Mouse (Mus musculus) midbrain, embryonic 15.5 days (tissue): ENCODE data around the gene Prr5. TPM values are rescaled to one million over a fixed set of nuclear protein-coding genes. Genes with fewer than 3 reads are reported as not detected.

ENCODE experiments used
- ATAC-seq: fragments of 200-750 bp; cut with Nextera tagmentation; replicated peaks from 2 replicates; pipeline ENCODE4 v1.8.0; 2017; ENCODE audit warnings: moderate TSS enrichment
- H3K27ac ChIP-seq: fragments of 300-500 bp; sonication (generic); 2 replicates; pipeline ENCODE4 v1.5.1; 2015; ENCODE audit warnings: mild to moderate bottlenecking, inconsistent platforms
- H3K27me3 ChIP-seq: fragments of 300-500 bp; sonication (generic); replicated peaks from 2 replicates; pipeline ENCODE4 v1.6.1; 2015; ENCODE audit warnings: inconsistent platforms
- H3K36me3 ChIP-seq: fragments of 300-500 bp; sonication (generic); replicated peaks from 2 replicates; pipeline ENCODE4 v1.6.1; 2015; ENCODE audit warnings: inconsistent platforms
- H3K4me1 ChIP-seq: fragments of 300-500 bp; sonication (generic); 2 replicates; pipeline ENCODE4 v1.6.1; 2015; ENCODE audit warnings: inconsistent platforms
- H3K4me2 ChIP-seq: fragments of 300-500 bp; sonication (generic); 2 replicates; pipeline ENCODE4 v1.6.1; 2015; ENCODE audit warnings: inconsistent platforms, mild to moderate bottlenecking, moderate library complexity
- H3K4me3 ChIP-seq: fragments of 300-500 bp; sonication (generic); 2 replicates; pipeline ENCODE4 v1.5.1; 2015; ENCODE audit warnings: mild to moderate bottlenecking, inconsistent platforms
- H3K9ac ChIP-seq: fragments of 300-500 bp; sonication (generic); 2 replicates; pipeline ENCODE4 v1.6.1; 2015; ENCODE audit warnings: mild to moderate bottlenecking, inconsistent platforms
- H3K9me3 ChIP-seq: fragments of 300-500 bp; sonication (generic); 2 replicates; pipeline ENCODE4 v1.6.1; 2016; ENCODE audit warnings: inconsistent platforms
- WGBS: fragments of 180-500 bp; shearing (Covaris S2); methylation state at CpG from one replicate; pipeline ENCODE4 v1.1.7; 2015; ENCODE audit warnings: mixed read lengths; 5-methylcytosine and 5-hydroxymethylcytosine counted together
- polyA plus RNA-seq: library from polyadenylated mRNA; unstranded; fragments of >200 nt; fragmentation: Nextera tagmentation; extraction: Ambion mirVana; gene quantifications from 2 replicates; pipeline ENCODE4 v1.2.1, GENCODE M21; 2015

Prr5 gene
- polyA plus RNA-seq, 1 experiment from 2014 or later: 27.7 TPM

DNA sequence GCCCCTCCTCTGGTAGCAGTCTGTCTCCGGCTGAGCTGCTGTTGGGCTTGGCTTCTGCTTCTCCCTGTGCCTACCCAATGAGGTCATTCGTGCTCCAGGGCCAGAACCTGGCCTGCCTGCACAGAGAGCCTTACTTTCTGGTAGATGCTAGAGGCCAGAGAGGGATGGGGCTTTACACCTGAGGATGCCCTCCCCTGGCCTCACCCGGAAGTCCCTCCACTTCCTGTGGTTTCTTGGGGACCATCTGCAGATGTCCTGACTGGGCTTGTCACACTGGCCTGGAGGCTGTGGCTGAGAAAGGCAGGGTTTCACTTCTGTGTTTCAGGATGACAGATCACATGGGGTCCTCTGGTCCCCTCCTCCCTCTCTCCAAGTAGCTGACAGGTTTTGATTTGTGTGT is 16.0 kb downstream of the Prr5 start:
- H3K9me3 ChIP-seq: no peaks in the 10 kb centered on the region
- no peak for ATAC-seq
- H3K4me3 ChIP-seq: no peak overlapping the region
- no peak overlapping the region for H3K9ac ChIP-seq
- no peak overlapping the region for H3K27ac ChIP-seq
- peaks cover 12% of the 10 kb centered on the region for H3K4me1 ChIP-seq
- H3K27me3 ChIP-seq: peaks cover 20% of the 10 kb centered on the region
- WGBS: 72% methylated on average over 3 of the region's 3 CpGs
- no peak overlapping the region for H3K4me2 ChIP-seq
- peaks cover 4% of the 10 kb centered on the region; the same call in 1 of the 2 replicates for H3K36me3 ChIP-seq

- no peak overlapping the region for H3K4me2 ChIP-seq
- 0 out of 2 replicates have a peak, but pooled peaks cover under 1% of the 10 kb centered on the region for H3K27me3 ChIP-seq
- no peak overlapping the region for H3K27ac ChIP-seq
- H3K4me3 ChIP-seq: no peak overlapping the region
- ATAC-seq: no peak
- no peaks in the 10 kb centered on the region for H3K9me3 ChIP-seq
- peaks cover 4% of the 10 kb centered on the region; the same call in 1 of the 2 replicates for H3K36me3 ChIP-seq
- 83% methylated on average over 14 of the region's 14 CpGs for WGBS
- no peak overlapping the region for H3K9ac ChIP-seq
- no peaks in the 10 kb centered on the region for H3K4me1 ChIP-seq
Observed at GRCm38 (mm10) chr15:84687904-84688303, 18.5 kb downstream of the Prr5 start.

DNA sequence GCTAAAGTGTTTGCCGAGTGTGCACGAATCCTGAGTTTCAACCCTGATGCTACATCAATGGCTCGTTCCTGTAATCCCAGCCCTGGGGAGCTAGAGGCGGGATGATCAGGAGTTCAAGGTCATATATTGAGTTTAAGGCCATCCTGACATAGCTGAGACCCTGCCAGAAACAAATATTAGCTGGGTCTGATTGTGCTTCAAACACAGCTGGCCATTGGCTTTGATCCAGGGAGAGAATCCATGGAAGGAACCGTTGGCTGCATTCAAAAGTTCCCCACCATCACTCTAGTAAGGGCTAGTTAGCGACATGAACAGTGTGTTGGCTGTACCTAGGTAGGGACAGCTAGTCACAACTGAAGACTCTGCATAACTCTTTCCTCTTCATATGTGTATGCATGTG is 19.9 kb downstream of the Prr5 start:
- Histone ChIP-seq H3K9me3 (no peaks in the 10 kb centered on the region), H3K36me3 (peaks cover 10% of the 10 kb centered on the region; the same call in 1 of the 2 replicates), H3K4me2 (no peak overlapping the region), H3K4me1 (no peaks in the 10 kb centered on the region), H3K4me3 (no peak overlapping the region), H3K27me3 (no peaks in the 10 kb centered on the region), H3K9ac (no peak overlapping the region), H3K27ac (no peak overlapping the region)
- no peak for ATAC-seq
- WGBS: 82% methylated on average over 6 of the region's 6 CpGs

DNA sequence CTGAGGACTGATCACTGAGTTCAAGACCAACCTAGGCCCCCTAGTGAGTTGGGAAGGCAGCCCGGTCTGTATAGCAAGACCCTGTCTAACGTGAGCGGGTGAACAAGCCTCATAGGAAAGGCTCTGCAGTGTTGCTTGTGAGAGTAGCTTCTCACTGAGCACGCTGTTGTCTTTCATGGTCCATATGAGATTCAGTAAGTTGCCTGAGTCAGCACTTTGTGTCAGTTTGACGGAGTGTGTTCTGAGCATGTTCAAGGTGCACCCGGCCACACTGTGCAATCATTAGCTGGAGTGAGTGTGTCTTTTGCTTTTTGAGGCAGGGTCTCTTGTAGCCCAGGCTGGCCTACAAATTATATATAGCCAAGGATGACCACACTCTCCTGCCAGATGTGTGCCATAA is 22.1 kb downstream of the Prr5 start:
- Histone ChIP-seq H3K9ac (no peak overlapping the region), H3K4me3 (no peak overlapping the region), H3K27ac (no peak overlapping the region), H3K4me1 (no peaks in the 10 kb centered on the region), H3K36me3 (peaks cover 10% of the 10 kb centered on the region; the same call in 1 of the 2 replicates), H3K27me3 (no peaks in the 10 kb centered on the region), H3K4me2 (no peak overlapping the region), H3K9me3 (no peaks in the 10 kb centered on the region)
- ATAC-seq: no peak
- 92% methylated on average over 6 of the region's 6 CpGs for WGBS

- Histone ChIP-seq H3K4me3 (no peak overlapping the region), H3K27ac (no peak overlapping the region), H3K36me3 (peaks cover 10% of the 10 kb centered on the region; the same call in 1 of the 2 replicates), H3K4me2 (no peak overlapping the region), H3K9ac (no peak overlapping the region), H3K9me3 (no peaks in the 10 kb centered on the region), H3K27me3 (no peaks in the 10 kb centered on the region), H3K4me1 (no peaks in the 10 kb centered on the region)
- WGBS: 95% methylated on average over 7 of the region's 7 CpGs
- no peak for ATAC-seq
Observed at GRCm38 (mm10) chr15:84692645-84693044, 23.2 kb downstream of the Prr5 start.

GRCm38 (mm10) chr15:84696021-84696420 is 26.6 kb downstream of the Prr5 start:
- no peak overlapping the region for H3K9ac ChIP-seq
- H3K4me1 ChIP-seq: no peaks in the 10 kb centered on the region; the same call in 1 of the 2 replicates
- peaks cover 6% of the 10 kb centered on the region; the same call in 1 of the 2 replicates for H3K36me3 ChIP-seq
- no peak for ATAC-seq
- no peaks in the 10 kb centered on the region for H3K27me3 ChIP-seq
- H3K9me3 ChIP-seq: no peaks in the 10 kb centered on the region
- no peak overlapping the region for H3K27ac ChIP-seq
- WGBS: 73% methylated on average over 4 of the region's 4 CpGs
- no peak overlapping the region for H3K4me3 ChIP-seq
- H3K4me2 ChIP-seq: no peak overlapping the region

- no peak for ATAC-seq
- Histone ChIP-seq H3K9me3 (no peaks in the 10 kb centered on the region), H3K27ac (no peak overlapping the region), H3K4me3 (no peak overlapping the region), H3K27me3 (no peaks in the 10 kb centered on the region), H3K36me3 (peaks cover 6% of the 10 kb centered on the region; the same call in 1 of the 2 replicates), H3K4me2 (no peak overlapping the region), H3K4me1 (no peaks in the 10 kb centered on the region; the same call in 1 of the 2 replicates), H3K9ac (no peak overlapping the region)
- 82% methylated on average over 11 of the region's 11 CpGs for WGBS
Observed at GRCm38 (mm10) chr15:84697611-84698011, 28.2 kb downstream of the Prr5 start.

DNA sequence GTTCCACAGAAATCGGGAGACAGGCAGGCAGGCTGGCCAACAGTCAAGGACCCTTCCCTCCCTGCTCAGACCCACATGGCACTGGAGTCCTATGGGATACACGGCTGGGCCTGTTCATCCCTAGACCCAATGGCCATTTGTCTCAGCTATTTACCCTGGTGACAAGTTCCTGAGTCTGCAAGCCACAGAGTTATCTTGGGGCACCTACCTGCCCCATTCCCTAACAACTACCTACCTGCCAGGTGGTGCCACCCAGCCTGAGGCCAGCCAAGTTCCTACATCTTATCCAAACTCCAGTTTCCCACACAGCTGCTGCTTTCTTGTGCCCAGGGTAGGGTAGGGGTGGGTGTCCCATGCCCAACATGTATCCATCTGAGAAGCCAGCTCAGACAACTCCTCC is 28.8 kb downstream of the Prr5 start:
- Histone ChIP-seq H3K4me3 (no peak overlapping the region), H3K27ac (no peak overlapping the region), H3K4me1 (no peaks in the 10 kb centered on the region; the same call in 1 of the 2 replicates), H3K4me2 (no peak overlapping the region), H3K27me3 (no peaks in the 10 kb centered on the region), H3K9ac (no peak overlapping the region), H3K9me3 (no peaks in the 10 kb centered on the region), H3K36me3 (peaks cover 6% of the 10 kb centered on the region; the same call in 1 of the 2 replicates)
- WGBS: 84% methylated on average over 2 of the region's 2 CpGs
- ATAC-seq: no peak

DNA sequence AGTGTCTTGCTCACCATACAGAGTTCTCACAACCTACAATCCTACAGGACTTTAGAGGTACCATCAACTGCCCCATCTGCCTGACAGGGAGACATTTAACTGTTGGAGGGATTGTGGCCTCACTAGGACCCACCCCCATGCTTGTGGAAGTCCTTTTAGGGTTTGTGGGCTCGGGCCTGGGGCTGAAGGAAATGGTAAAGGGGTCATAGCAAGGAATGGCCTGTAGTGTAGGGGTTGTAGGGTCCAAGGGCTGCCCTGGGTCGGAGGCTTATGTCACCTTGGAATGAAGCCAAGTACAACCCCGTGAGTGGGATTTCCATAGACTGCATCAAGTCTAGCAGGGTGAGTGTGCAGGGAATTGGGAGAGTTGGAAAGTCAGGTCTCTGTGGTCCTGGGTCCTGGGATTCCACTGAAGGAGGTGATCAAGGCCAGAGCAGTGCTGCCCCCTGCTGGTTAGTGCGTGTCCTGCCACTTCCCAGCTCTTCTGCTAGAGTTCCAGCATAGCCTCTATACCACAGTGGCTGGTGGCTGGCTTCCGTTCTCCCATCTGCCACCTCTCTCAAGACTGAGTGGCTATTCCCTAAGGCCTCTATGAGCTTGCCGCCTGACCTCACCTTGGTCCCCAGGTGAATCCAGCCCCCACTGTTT is 30.9 kb downstream of the Prr5 start:
- H3K9me3 ChIP-seq: no peaks in the 10 kb centered on the region
- no peak for ATAC-seq
- no peak overlapping the region for H3K27ac ChIP-seq
- no peaks in the 10 kb centered on the region; the same call in 1 of the 2 replicates for H3K4me1 ChIP-seq
- no peak overlapping the region for H3K4me2 ChIP-seq
- no peaks in the 10 kb centered on the region for H3K27me3 ChIP-seq
- no peak overlapping the region for H3K9ac ChIP-seq
- 47% methylated on average over 6 of the region's 6 CpGs for WGBS
- H3K36me3 ChIP-seq: no peaks in the 10 kb centered on the region
- no peak overlapping the region for H3K4me3 ChIP-seq

DNA sequence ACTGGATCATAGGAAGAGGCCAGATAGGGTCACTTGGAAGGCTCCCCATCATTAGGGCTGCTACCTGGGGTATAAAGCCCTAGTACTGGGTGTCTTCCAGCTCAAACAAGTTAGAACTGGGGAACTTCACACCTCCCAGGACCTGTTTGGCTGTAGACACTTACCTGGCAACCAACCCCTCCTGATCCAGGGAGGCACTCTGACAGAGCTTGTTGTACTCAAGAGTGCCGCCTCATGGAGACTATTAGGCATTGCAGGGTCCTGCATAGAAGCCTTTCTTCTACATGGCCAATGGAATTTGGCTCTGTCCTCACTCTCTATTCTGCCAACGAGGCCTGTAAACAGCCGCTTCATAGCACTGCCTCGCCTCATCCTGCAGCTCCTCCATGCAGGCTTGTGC is 32.5 kb downstream of the Prr5 start:
- H3K9ac ChIP-seq: no peak overlapping the region
- H3K36me3 ChIP-seq: no peaks in the 10 kb centered on the region
- WGBS: 23% methylated on average over 4 of the region's 4 CpGs
- ATAC-seq: no peak
- no peaks in the 10 kb centered on the region for H3K27me3 ChIP-seq
- no peaks in the 10 kb centered on the region; the same call in 1 of the 2 replicates for H3K4me1 ChIP-seq
- H3K27ac ChIP-seq: no peak overlapping the region
- no peaks in the 10 kb centered on the region for H3K9me3 ChIP-seq
- no peak overlapping the region for H3K4me3 ChIP-seq
- no peak overlapping the region for H3K4me2 ChIP-seq

DNA sequence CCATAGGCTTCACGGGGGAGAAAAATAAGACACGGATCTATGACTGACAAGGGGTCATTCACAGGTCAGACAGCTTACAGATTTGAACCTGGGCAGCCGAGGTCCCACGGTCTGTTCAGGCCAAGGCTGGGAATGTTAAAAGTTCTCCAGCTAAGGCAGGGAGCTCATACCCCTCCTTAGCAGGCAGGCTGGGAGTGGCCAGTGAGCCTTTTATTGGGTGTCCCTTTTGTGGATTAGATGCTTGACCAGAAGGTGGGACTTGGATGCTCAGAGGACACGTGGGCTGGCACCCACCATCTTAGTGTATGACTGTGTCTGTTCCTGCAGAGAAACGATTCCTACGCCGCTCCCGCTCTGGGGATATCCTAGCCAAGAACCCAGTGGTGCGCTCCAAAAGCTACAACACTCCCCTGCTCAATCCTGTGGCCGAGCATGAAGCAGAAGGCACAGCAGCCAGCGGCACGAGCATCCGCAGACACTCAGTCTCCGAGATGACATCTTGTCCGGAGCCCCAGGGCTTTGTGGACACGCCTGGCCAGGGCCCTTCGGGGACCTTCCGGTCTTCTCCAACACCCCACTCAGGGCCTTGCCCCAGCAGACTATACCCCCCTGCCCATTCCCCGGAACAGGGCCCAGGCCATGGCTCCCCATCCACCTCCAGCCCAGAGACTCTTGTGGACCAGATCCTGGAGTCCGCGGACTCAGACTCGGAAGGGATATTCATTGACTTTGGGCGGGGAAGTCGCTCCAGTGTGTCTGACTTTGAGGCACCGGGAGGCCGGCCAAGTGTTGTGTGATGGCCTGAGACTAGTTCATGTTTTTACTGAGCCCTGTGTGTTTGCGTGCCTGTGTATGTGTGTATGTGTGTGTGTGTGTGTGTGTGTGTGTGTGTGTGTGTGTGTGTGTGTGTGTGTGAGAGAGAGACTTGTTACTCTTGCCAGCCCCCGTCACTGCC is 33.2 kb downstream of the Prr5 start:
- 88% methylated on average over 29 of the region's 29 CpGs for WGBS

GRCm38 (mm10) chr15:84703992-84704391 is 34.6 kb downstream of the Prr5 start:
- H3K4me1 ChIP-seq: no peaks in the 10 kb centered on the region
- H3K36me3 ChIP-seq: no peaks in the 10 kb centered on the region
- H3K9me3 ChIP-seq: peaks cover 2% of the 10 kb centered on the region; the same call in 1 of the 2 replicates
- H3K27ac ChIP-seq: no peak overlapping the region
- H3K4me3 ChIP-seq: no peak overlapping the region
- no peaks in the 10 kb centered on the region for H3K27me3 ChIP-seq
- no peak overlapping the region for H3K4me2 ChIP-seq
- H3K9ac ChIP-seq: no peak overlapping the region
- whole genome bisulfite sequencing: 86% methylated on average over 7 of the region's 7 CpGs
- no peak for ATAC-seq

More for the DNA sequence above, 33.2 kb downstream of the Prr5 start:
- H3K36me3 ChIP-seq: no peaks in the 10 kb centered on the region
- no peaks in the 10 kb centered on the region for H3K27me3 ChIP-seq
- no peaks in the 10 kb centered on the region for H3K9me3 ChIP-seq
- H3K4me2 ChIP-seq: no peak overlapping the region
- no peaks in the 10 kb centered on the region; the same call in 1 of the 2 replicates for H3K4me1 ChIP-seq
- H3K9ac ChIP-seq: no peak overlapping the region
- no peak overlapping the region for H3K4me3 ChIP-seq
- no peak for ATAC-seq
- H3K27ac ChIP-seq: no peak overlapping the region
